Mouse (Mus musculus): ENCODE results near the gene Glrp1.

GRCm38 (mm10) chr1:88482142-88483099, 27.4 kb downstream of the Glrp1 start:
- TF ChIP-seq POLR2A (IDR thresholded peaks at IDR 0.05; ENCODE audit: insufficient read length, low read depth) (no peak), MYOD1 (IDR thresholded peaks at IDR 0.05; ENCODE audit: control insufficient read depth in 1 of 3, insufficient read length in 2 of 3, low read depth in 2 of 3) (no peak)
